Mouse (Mus musculus) kidney, adult 2 months (tissue): ENCODE results near the gene Mettl7b. TPM values are rescaled to one million over a fixed set of nuclear protein-coding genes. Genes with fewer than 3 reads are reported as not detected.

ENCODE experiments used
- DNase-seq: peaks from one replicate; pipeline ENCODE4 v3.0.0; 2021
- H3K27ac ChIP-seq: fragments of 200-500 bp; 2 replicates; pipeline ENCODE4 v1.5.1; 2012; ENCODE audit warnings: low read depth, low read length, control low read depth, inconsistent platforms; ENCODE audit not compliant: insufficient read depth
- H3K27me3 ChIP-seq: fragments of 200-500 bp; replicated peaks from 2 replicates; pipeline ENCODE4 v1.6.1; 2012; ENCODE audit warnings: mild to moderate bottlenecking, moderate library complexity, low read length, inconsistent platforms; ENCODE audit not compliant: control insufficient read depth, insufficient read depth
- H3K36me3 ChIP-seq: fragments of 200-500 bp; 2 replicates; pipeline ENCODE4 v1.6.1; 2012; ENCODE audit warnings: mild to moderate bottlenecking, moderate library complexity, low read length, inconsistent platforms; ENCODE audit not compliant: control insufficient read depth, insufficient read depth
- H3K4me1 ChIP-seq: fragments of 200-500 bp; 2 replicates; pipeline ENCODE4 v1.6.1; 2011; ENCODE audit warnings: low read length; ENCODE audit not compliant: control insufficient read depth, insufficient read depth
- H3K4me3 ChIP-seq: fragments of 200-500 bp; 2 replicates; pipeline ENCODE4 v1.5.1; 2011; ENCODE audit warnings: mild to moderate bottlenecking, low read depth, low read length, control low read depth; ENCODE audit not compliant: insufficient read depth
- CTCF ChIP-seq: fragments of 200-500 bp; conservative IDR thresholded peaks from 2 replicates; pipeline ENCODE4 v1.5.1; 2011; ENCODE audit warnings: low read depth, mild to moderate bottlenecking, control low read depth, low read length, moderate library complexity, mixed read lengths; ENCODE audit not compliant: insufficient read depth, insufficient read length
- POLR2A ChIP-seq: fragments of 200-500 bp; IDR thresholded peaks from one replicate; pipeline ENCODE4 v1.6.1; 2011; ENCODE audit warnings: low read depth, low read length, control low read depth
- WGBS: fragments of 180-500 bp; shearing (Covaris S2); methylation state at CpG from one replicate; pipeline ENCODE4 v1.1.7; 2018; 5-methylcytosine and 5-hydroxymethylcytosine counted together
- polyA plus RNA-seq: library from polyadenylated mRNA; depleted of rRNA; stranded (reverse); fragments of >200 nt; gene quantifications from 2 replicates; pipeline ENCODE4 v1.2.3, GENCODE M21; 2012

Gene Mettl7b
- polyA plus RNA-seq, 1 experiment, result 269 TPM

DNA sequence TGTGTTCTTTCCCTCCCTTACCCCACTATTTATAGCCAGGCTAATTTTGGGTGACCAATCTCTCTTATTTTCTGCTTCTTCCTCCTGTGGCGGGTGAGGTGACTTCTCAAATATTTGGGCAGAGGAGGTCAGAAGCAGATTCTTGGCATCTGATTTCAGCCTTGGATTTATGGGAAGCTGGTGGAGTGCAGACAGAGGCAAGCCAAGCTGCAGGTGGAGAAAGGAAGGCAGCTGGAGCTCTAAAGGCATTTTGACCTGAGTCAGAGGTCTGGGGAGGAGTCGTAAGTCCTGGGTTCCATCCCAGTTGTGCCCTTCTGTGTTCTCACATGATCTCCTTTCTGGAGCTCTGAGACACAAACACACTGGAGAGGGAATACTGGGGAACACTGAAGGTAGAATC lies 29.3 kb downstream of the Mettl7b start:
- no peak overlapping the region for H3K4me3 ChIP-seq
- no peaks in the 10 kb centered on the region for H3K27me3 ChIP-seq
- peaks cover 6% of the 10 kb centered on the region; the same call in 1 of the 2 replicates for H3K4me1 ChIP-seq
- H3K36me3 ChIP-seq, result no peaks in the 10 kb centered on the region
- WGBS, result 38% methylated on average over 2 of the region's 2 CpGs
- no peak for DNase-seq
- no peak overlapping the region for H3K27ac ChIP-seq
- TF ChIP-seq POLR2A (no peak), CTCF (no peak)

DNA sequence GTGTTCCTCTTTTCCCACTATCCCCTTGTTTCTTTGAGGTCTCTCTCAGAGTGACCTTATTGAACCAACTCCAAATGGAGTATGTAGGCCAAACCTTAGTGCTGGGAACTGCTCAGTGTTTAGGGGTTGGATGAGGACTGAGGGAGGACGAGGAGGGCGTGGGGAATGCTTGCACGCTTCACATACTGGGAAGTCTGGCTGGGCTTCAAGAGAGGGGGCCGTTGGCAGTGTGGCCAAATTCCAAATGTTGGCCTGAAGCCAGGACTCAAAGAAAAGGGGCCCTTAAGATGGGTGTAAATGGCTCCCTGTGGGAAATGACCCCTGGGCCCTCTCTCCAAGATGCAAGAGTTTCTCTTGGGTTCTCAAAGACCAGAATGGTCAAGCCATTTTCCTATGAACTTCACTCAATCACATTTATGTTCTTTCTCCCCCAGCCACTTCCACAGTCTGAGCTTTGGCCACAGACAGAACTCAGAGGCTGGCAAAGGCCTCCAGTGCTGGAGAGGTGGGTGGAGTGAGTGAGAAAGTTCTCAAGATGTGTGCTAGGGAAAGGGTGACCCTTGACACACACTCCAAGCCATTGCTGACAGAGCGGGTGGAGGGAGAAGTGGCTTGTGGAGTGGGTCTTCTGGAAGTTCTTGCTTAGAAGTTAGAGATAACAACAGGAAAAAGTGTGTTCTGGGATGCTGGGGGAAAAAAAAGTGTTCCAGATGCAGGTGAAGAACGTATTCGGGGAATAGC lies 31.0 kb downstream of the Mettl7b start:
- H3K4me1 ChIP-seq, result peaks cover 6% of the 10 kb centered on the region; the same call in 1 of the 2 replicates
- H3K4me3 ChIP-seq, result no peak overlapping the region
- no peak overlapping the region for H3K27ac ChIP-seq
- no peaks in the 10 kb centered on the region for H3K27me3 ChIP-seq
- DNase-seq, result peak; percentile 64
- TF ChIP-seq POLR2A (no peak), CTCF (no peak)
- no peaks in the 10 kb centered on the region for H3K36me3 ChIP-seq
- 65% methylated on average over 7 of the region's 7 CpGs for WGBS

DNA sequence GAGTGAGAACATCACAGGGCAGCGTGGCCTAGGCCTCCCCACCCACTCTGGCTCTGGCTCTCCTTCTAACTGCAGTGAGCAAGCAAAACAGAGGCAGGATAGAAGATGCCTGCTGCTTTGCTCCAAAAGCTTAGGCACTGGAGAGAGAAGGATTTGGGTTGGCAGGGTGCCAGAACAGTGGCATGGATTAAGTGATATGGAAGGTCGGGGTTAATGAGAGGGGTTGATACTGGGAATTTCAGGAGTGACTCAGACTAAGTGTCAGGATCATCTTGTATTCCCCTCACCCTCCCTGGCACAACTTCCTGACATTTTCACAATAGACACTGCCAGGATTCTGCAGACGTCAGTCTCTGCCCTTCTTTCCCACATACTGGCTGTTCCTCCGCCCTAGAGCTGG lies 32.4 kb downstream of the Mettl7b start:
- Histone ChIP-seq H3K4me3 (no peak overlapping the region), H3K27ac (no peak overlapping the region)

DNA sequence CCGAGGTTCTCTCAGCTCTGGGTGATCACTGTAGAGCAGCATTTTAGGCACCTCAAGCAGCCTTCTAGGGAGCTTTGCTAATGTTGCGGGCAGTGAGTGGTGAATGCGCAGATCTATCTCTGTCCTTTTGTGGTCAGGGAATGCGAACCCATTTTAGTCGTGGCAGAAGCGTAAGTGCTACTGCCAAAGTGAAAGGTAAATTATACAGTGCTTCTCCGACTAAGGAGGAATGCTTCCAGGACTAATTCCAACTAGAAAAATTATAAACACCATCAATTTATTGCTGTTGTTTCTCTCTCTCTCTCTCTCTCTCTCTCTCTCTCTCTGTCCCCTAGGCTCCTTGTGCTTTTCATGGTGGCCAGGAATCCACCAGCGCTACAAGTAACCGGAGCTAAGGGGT lies 36.9 kb downstream of the Mettl7b start, which contains the start of gene Bloc1s1:
Gene Bloc1s1, minus strand, starts transcription at position 101 of the 400 bp plus-strand sequence.
- H3K4me3 ChIP-seq, result peak within 1 kb of the TSS; percentile 65
- TF ChIP-seq POLR2A, result no peak
- TF ChIP-seq CTCF, result no peak
- H3K4me1 ChIP-seq, result peaks cover 38% of the 10 kb centered on the region
- H3K27ac ChIP-seq, result peak within 1 kb of the TSS; percentile 98
- no peaks in the 10 kb centered on the region for H3K36me3 ChIP-seq
- DNase-seq, result no peak
- WGBS, result 52% methylated on average over 9 of the region's 9 CpGs
- H3K27me3 ChIP-seq, result no peaks in the 10 kb centered on the region

More for the DNA sequence above, 32.4 kb downstream of the Mettl7b start:
- 61% methylated on average over 4 of the region's 4 CpGs for WGBS
- H3K27me3 ChIP-seq, result no peaks in the 10 kb centered on the region
- H3K36me3 ChIP-seq, result no peaks in the 10 kb centered on the region
- TF ChIP-seq POLR2A (no peak), CTCF (no peak)
- no peak for DNase-seq
- H3K4me1 ChIP-seq, result peaks cover 9% of the 10 kb centered on the region; the same call in 1 of the 2 replicates

DNA sequence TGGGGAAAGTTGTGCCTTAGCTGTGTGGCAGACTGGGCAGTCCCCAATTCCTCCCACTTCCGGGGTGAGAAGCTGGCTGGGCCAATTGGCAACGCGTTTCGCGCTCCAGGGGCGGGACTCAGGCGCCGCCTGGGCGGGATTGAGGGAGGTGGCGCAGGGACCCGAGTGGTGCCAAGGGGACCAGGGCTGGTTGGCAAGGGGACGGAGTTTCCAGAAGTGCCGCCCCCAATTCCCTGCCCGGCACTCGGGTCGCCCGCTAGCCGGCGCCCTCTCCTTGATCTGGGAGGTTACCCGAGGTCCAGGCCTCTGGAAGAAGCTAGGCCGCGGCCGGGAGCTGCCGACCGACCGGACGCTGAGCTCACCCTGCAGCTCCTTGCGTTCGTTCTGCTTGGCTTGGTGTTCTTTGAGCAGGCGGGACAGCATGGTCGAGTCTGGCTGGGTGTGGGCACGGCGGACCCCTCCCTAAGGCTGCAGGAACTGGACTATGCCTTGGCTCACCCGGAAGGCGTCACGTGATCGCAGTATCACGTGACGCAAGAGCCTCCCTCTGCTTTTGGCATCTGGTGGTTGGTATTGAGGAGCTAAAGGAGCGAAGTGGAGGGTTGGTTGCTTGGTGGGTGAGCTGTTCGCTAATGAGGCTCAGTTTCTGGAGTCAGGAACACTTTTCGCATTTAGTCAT lies 37.6 kb downstream of the Mettl7b start:
- peak overlapping the region; percentile 98 for H3K27ac ChIP-seq
- WGBS, result under 1% methylated on average over 42 of the region's 42 CpGs

DNA sequence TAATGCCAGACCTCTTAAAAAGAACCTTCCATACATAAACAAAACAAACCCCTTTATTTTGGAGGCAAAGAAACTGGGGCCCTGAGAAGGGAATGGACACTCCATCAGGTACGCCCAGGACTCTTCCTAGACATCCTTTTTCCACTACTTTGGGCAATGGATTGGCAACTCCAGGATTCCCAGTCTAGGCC lies 38.1 kb downstream of the Mettl7b start, which contains the start of gene Rdh5:
Gene Rdh5, minus strand, starts transcription at position 67 of the 191 bp plus-strand sequence.
- peak within 1 kb of the TSS; percentile 98 for H3K27ac ChIP-seq
- H3K4me3 ChIP-seq, result peak within 1 kb of the TSS; percentile 65
- no peak for DNase-seq
- no peaks in the 10 kb centered on the region for H3K27me3 ChIP-seq
- TF ChIP-seq CTCF, result no peak
- TF ChIP-seq POLR2A, result no peak
- WGBS, result 18% methylated on average over 1 of the region's 1 CpGs
- no peaks in the 10 kb centered on the region for H3K36me3 ChIP-seq
- peaks cover 45% of the 10 kb centered on the region for H3K4me1 ChIP-seq

More for the DNA sequence above, 37.6 kb downstream of the Mettl7b start:
- peak overlapping the region; percentile 65 for H3K4me3 ChIP-seq
- peaks cover 43% of the 10 kb centered on the region for H3K4me1 ChIP-seq
- DNase-seq, result peak; percentile 98
- 0 out of 2 replicates have a peak, but pooled peaks have one; percentile 26 for TF ChIP-seq CTCF
- peak; percentile 58 for TF ChIP-seq POLR2A
- H3K36me3 ChIP-seq, result no peaks in the 10 kb centered on the region
- H3K27me3 ChIP-seq, result no peaks in the 10 kb centered on the region

DNA sequence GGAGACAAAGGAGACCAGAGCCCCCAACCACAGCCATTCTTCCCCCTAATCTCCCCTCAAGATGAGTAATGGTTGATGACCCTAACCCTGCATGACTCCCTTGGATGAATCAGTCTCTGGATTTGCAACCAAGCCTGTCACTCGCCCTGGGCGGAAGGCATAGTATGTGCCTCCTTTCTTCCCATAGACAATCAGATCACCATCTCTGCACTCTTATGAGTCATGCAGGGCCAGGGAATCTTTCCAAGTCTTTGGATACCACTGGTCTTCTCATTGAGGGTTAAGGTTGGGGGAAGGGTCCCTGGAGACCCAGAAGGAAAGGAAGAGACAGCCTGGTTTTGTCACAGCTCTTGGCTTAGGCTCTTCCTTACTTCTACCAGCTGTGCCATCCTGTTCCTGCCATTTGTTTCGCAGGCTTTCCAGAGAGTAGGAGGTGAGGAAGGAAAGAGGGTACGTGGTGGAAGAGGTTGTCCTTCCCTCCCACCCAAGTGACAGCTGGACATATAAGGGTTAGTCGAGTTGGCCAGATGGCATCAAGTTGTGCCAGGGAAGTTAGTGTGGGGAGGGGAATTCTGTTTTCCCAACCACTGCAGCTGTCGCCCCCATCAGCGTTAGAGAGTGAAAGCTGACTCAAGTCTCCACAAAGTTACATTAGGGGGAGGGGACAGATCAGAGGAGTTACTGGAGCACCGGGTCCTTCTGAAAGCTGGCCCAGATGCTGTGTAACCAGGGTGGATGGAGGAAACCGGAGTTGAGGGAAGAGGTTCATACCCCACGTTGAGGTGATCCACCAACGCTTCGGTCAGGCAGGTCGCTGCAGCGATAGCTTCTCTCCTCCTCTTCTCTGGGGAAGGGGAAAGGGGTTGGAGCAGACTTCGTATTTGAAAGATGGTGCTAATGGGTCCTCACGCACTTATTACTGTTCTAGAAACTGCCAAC lies 38.6 kb downstream of the Mettl7b start:
- Histone ChIP-seq H3K36me3 (no peaks in the 10 kb centered on the region), H3K4me3 (peak overlapping the region; percentile 65), H3K27me3 (no peaks in the 10 kb centered on the region), H3K27ac (peak overlapping the region; percentile 49), H3K4me1 (peaks cover 45% of the 10 kb centered on the region)
- TF ChIP-seq POLR2A (no peak), CTCF (no peak)
- 53% methylated on average over 16 of the region's 16 CpGs for WGBS
- DNase-seq, result no peak
